Mouse (Mus musculus) liver, embryonic 15.5 days (tissue): ENCODE data around the gene Pde10a. TPM values are rescaled to one million over a fixed set of nuclear protein-coding genes. Genes with fewer than 3 reads are reported as not detected.

Experiments used
- ATAC-seq: fragments of 200-750 bp; cut with Nextera tagmentation; 2 replicates; pipeline ENCODE4 v1.8.0; 2017; ENCODE audit warnings: moderate number of reproducible peaks, mild to moderate bottlenecking, moderate library complexity; ENCODE audit not compliant: insufficient read depth
- H3K27ac ChIP-seq: fragments of 300-500 bp; sonication (generic); replicated peaks from 2 replicates; pipeline ENCODE4 v1.5.1; 2015; ENCODE audit warnings: mild to moderate bottlenecking, inconsistent platforms
- H3K27me3 ChIP-seq: fragments of 300-500 bp; sonication (generic); 2 replicates; pipeline ENCODE4 v1.6.1; 2015; ENCODE audit warnings: mild to moderate bottlenecking, inconsistent platforms
- H3K36me3 ChIP-seq: fragments of 300-500 bp; sonication (generic); replicated peaks from 2 replicates; pipeline ENCODE4 v1.6.1; 2015; ENCODE audit warnings: moderate library complexity, mild to moderate bottlenecking, inconsistent platforms
- H3K4me1 ChIP-seq: fragments of 300-500 bp; sonication (generic); replicated peaks from 2 replicates; pipeline ENCODE4 v1.6.1; 2015; ENCODE audit warnings: inconsistent platforms
- H3K4me2 ChIP-seq: fragments of 300-500 bp; sonication (generic); 2 replicates; pipeline ENCODE4 v1.6.1; 2015; ENCODE audit warnings: moderate library complexity, mild to moderate bottlenecking, inconsistent platforms
- H3K4me3 ChIP-seq: fragments of 300-500 bp; sonication (generic); replicated peaks from 2 replicates; pipeline ENCODE4 v1.5.1; 2015; ENCODE audit warnings: mild to moderate bottlenecking, inconsistent platforms
- H3K9ac ChIP-seq: fragments of 300-500 bp; sonication (generic); 2 replicates; pipeline ENCODE4 v1.6.1; 2015; ENCODE audit warnings: moderate library complexity, mild to moderate bottlenecking, inconsistent platforms
- H3K9me3 ChIP-seq: fragments of 300-500 bp; sonication (generic); replicated peaks from 2 replicates; pipeline ENCODE4 v1.6.1; 2016; ENCODE audit warnings: inconsistent platforms
- WGBS: fragments of 180-500 bp; shearing (Covaris S2); methylation state at CpG from one replicate; pipeline ENCODE4 v1.1.7; 2015; ENCODE audit warnings: mixed read lengths; ENCODE audit not compliant: insufficient replicate concordance; 5-methylcytosine and 5-hydroxymethylcytosine counted together
- polyA plus RNA-seq: library from polyadenylated mRNA; unstranded; fragments of >200 nt; fragmentation: Nextera tagmentation; extraction: Ambion mirVana; gene quantifications from 2 replicates; pipeline ENCODE4 v1.2.1, GENCODE M21; 2015

Gene Pde10a
- polyA plus RNA-seq, 1 experiment from 2014 or later, result 0.67 TPM

DNA sequence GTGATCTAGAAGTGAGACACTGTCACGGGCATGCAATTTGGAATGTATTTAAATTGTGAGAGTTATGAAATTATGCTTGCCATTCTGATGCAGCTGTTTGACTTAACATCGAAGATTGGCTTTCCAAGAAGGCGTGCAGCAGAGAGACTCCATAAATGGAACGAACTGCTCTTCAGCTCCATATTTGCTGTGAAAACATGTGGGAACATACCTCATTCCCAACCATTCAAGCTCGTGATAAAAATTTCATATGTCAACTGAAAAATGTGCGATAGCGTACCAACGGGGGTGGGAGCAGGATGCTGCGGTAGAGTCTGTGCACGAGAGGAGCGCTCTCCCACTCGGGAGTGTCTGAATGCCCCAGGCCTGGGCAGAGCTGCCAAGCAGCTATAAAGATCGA lies 293.5 kb downstream of the Pde10a start:
- no peak overlapping the region for H3K9ac ChIP-seq
- H3K27ac ChIP-seq, result no peak overlapping the region
- no peak for ATAC-seq
- no peak overlapping the region for H3K4me2 ChIP-seq
- H3K9me3 ChIP-seq, result no peaks in the 10 kb centered on the region
- H3K27me3 ChIP-seq, result peaks cover 4% of the 10 kb centered on the region; the same call in 1 of the 2 replicates
- no peak overlapping the region for H3K4me3 ChIP-seq
- WGBS, result 73% methylated on average over 13 of the region's 13 CpGs
- no peaks in the 10 kb centered on the region for H3K4me1 ChIP-seq
- no peaks in the 10 kb centered on the region for H3K36me3 ChIP-seq

DNA sequence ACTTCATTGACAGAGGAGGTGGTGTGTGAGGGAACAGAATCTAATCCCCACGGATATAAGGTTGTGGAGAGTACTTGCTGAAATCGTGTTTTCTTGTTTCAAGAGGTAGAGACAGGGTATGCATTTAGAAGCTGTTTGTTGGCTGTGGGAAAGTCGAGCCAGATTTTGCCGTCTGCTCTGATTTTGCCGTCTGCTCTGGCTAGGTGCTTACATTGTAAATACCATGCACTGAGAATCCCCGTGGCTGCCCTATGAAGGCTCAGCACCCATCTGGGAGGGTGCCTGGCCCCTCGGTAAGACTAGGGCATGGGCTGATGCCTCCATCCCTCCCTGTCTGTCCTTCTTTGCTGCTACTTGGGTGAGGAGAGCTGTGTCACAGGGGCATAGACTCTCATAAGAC lies 298.4 kb downstream of the Pde10a start:
- H3K9me3 ChIP-seq, result no peaks in the 10 kb centered on the region
- no peaks in the 10 kb centered on the region for H3K36me3 ChIP-seq
- no peak overlapping the region for H3K27ac ChIP-seq
- H3K9ac ChIP-seq, result no peak overlapping the region
- H3K27me3 ChIP-seq, result peaks cover 10% of the 10 kb centered on the region; the same call in 1 of the 2 replicates
- H3K4me2 ChIP-seq, result no peak overlapping the region
- H3K4me3 ChIP-seq, result no peak overlapping the region
- WGBS, result 46% methylated on average over 7 of the region's 7 CpGs
- no peak for ATAC-seq
- H3K4me1 ChIP-seq, result no peaks in the 10 kb centered on the region

DNA sequence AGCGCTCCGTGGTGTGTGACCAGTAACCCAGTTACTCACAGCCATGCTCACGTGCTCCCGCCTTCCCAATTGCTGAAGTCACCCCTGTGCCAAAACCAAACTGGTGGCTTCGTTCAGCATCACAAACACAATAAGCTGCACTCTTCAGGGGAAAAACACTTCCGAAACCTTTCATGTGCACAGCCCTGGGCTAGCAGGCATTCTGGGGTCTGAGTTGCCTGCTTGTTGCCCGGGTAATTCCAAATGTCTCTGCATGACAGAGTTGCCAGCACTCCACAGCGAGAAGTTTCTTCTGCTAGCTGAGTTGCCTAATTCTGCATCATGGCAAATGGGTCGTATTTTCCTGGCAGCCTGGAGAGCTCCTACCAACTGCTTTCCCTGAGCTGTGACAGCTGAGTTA lies 302.0 kb downstream of the Pde10a start:
- H3K27me3 ChIP-seq, result 0 out of 2 replicates have a peak, but pooled peaks cover 6% of the 10 kb centered on the region
- H3K9me3 ChIP-seq, result no peaks in the 10 kb centered on the region
- no peaks in the 10 kb centered on the region for H3K36me3 ChIP-seq
- no peak overlapping the region for H3K27ac ChIP-seq
- no peak for ATAC-seq
- H3K4me3 ChIP-seq, result no peak overlapping the region
- WGBS, result 66% methylated on average over 9 of the region's 9 CpGs
- no peak overlapping the region for H3K9ac ChIP-seq
- no peaks in the 10 kb centered on the region for H3K4me1 ChIP-seq
- no peak overlapping the region for H3K4me2 ChIP-seq

DNA sequence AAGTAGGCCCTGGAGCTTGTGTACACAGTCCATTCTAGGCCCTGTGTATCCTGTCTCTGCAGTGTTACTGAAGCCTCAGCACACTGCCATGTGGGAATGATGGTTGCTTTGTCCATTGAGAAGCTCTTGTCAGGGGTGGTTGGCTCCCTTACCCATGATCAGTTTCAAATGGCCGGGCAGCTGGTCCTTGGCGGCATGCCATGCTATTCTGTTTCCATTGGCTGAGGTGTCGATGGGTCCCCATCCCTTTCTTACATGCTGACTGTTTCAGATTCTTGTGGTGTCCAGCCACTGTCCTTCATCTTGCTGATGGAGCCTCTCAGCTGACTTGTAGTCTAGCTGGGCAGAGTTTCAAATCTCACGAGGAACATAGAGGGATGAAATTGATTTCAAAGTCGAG lies 305.8 kb downstream of the Pde10a start:
- 62% methylated on average over 5 of the region's 5 CpGs for WGBS
- Histone ChIP-seq H3K27ac (no peak overlapping the region), H3K36me3 (no peaks in the 10 kb centered on the region), H3K4me2 (no peak overlapping the region), H3K9ac (no peak overlapping the region), H3K27me3 (0 out of 2 replicates have a peak, but pooled peaks cover 6% of the 10 kb centered on the region), H3K4me1 (no peaks in the 10 kb centered on the region), H3K4me3 (no peak overlapping the region), H3K9me3 (no peaks in the 10 kb centered on the region)
- ATAC-seq, result no peak

DNA sequence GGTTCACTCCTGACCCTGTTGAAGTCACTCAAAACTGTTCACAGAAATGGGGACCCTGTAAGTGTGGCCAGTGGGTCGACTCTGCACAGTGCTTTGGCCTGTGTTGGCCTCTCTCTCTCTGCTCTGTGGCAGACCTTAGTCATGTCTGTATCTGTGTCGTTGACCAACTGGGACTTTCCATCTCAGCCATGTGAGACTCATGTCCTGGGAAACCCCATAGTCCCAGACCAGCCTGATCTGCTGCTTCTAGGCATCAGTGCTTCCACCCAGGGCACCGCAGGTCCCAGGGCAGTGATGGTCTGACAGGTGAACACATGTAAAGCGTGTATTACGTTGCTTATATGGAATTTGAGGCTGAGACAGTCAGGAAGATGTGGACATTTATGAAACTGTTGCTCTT lies 311.1 kb downstream of the Pde10a start:
- H3K9ac ChIP-seq, result no peak overlapping the region
- no peaks in the 10 kb centered on the region for H3K36me3 ChIP-seq
- ATAC-seq, result no peak
- H3K4me2 ChIP-seq, result no peak overlapping the region
- no peak overlapping the region for H3K4me3 ChIP-seq
- WGBS, result 64% methylated on average over 5 of the region's 5 CpGs
- H3K27me3 ChIP-seq, result no peaks in the 10 kb centered on the region
- no peak overlapping the region for H3K27ac ChIP-seq
- no peaks in the 10 kb centered on the region for H3K4me1 ChIP-seq
- H3K9me3 ChIP-seq, result no peaks in the 10 kb centered on the region

DNA sequence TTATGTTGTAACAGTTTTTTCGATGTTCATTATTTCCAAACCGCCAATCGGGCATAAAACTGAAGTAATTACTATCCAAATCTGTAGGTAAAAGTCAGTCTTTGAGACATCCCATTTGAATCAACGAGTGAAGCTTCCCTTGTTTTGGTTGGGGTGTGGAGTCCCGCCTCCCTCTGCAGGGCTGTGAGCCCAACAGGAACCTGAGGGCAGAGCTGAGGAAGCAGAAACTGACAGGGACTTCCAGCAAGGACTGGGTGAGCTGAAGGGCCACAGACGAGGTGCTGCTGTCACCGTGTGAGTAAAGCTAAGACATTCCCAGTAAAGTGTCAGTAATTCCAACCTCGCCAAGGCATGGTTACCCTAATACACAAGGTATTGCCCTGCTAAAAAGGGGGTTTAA lies 313.1 kb downstream of the Pde10a start:
- Histone ChIP-seq H3K9ac (no peak overlapping the region), H3K4me1 (peaks cover 4% of the 10 kb centered on the region; the same call in 1 of the 2 replicates), H3K4me2 (no peak overlapping the region), H3K9me3 (no peaks in the 10 kb centered on the region), H3K27me3 (no peaks in the 10 kb centered on the region), H3K4me3 (no peak overlapping the region), H3K36me3 (no peaks in the 10 kb centered on the region), H3K27ac (no peak overlapping the region)
- no peak for ATAC-seq
- WGBS, result 28% methylated on average over 8 of the region's 8 CpGs

DNA sequence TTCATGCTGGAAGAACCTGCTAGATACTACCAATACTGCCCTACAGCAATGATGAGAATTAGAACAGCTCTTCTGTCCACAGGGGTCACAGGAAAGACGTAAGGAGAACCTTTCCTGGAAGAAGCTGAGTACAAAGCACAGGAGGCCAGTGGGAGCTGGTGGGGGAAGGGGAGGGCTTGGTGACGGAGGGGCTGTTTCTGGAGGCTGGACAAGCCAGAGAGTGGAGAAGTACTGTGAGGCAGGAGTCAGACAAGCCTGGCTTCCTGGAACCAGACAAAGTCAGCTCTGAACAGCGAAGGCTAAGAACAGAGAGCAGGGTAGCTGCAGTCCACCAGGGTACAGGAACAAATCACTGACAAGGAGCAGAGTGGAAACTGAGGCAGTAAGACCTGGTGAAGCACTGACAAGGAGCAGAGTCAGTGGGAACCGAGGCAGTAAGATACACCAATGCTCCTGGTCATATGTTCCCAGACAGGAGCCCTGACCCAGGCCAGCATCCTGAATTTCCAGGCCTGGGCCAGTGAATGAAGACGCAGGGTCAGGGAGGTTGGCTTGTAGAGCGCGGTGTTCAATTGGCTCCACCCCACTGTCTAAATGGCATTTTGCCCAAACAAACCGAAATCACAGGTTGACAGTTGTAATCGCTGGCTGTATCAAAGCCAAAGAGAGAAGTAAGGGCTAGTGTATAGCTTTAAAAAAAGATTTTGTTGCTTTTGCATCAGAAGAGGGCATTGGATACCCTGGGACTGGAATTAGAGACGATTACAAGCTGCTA lies 314.3 kb downstream of the Pde10a start:
- WGBS, result 58% methylated on average over 10 of the region's 10 CpGs
- H3K4me2 ChIP-seq, result no peak overlapping the region
- no peak overlapping the region for H3K9ac ChIP-seq
- no peaks in the 10 kb centered on the region for H3K36me3 ChIP-seq
- H3K4me3 ChIP-seq, result no peak overlapping the region
- ATAC-seq, result no peak
- peaks cover 4% of the 10 kb centered on the region; the same call in 1 of the 2 replicates for H3K4me1 ChIP-seq
- no peaks in the 10 kb centered on the region for H3K27me3 ChIP-seq
- no peaks in the 10 kb centered on the region for H3K9me3 ChIP-seq
- no peak overlapping the region for H3K27ac ChIP-seq

DNA sequence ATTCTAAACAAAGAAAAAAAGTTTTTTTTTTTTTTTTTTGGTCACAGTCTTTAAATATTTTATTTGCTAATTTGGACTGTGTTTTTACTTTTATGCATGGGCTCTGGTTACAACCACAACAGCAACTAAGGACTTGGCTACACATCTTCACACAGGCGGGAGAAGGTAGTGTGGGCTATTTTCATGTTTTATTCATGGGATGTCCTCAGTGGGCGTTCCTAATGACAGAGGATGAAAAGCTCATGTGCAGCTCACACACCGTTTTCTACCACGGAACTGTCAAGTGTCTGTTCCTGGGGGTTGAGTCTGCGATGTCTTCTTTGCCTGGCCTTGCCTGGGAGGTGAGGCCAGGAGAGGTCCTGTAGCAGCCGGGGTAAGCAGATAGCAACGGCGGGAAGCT lies 315.9 kb downstream of the Pde10a start:
- 54% methylated on average over 8 of the region's 8 CpGs for WGBS
- no peak overlapping the region for H3K27ac ChIP-seq
- H3K9me3 ChIP-seq, result no peaks in the 10 kb centered on the region
- H3K36me3 ChIP-seq, result no peaks in the 10 kb centered on the region
- H3K27me3 ChIP-seq, result no peaks in the 10 kb centered on the region
- ATAC-seq, result no peak
- no peak overlapping the region for H3K4me3 ChIP-seq
- peaks cover 4% of the 10 kb centered on the region; the same call in 1 of the 2 replicates for H3K4me1 ChIP-seq
- no peak overlapping the region for H3K4me2 ChIP-seq
- no peak overlapping the region for H3K9ac ChIP-seq

DNA sequence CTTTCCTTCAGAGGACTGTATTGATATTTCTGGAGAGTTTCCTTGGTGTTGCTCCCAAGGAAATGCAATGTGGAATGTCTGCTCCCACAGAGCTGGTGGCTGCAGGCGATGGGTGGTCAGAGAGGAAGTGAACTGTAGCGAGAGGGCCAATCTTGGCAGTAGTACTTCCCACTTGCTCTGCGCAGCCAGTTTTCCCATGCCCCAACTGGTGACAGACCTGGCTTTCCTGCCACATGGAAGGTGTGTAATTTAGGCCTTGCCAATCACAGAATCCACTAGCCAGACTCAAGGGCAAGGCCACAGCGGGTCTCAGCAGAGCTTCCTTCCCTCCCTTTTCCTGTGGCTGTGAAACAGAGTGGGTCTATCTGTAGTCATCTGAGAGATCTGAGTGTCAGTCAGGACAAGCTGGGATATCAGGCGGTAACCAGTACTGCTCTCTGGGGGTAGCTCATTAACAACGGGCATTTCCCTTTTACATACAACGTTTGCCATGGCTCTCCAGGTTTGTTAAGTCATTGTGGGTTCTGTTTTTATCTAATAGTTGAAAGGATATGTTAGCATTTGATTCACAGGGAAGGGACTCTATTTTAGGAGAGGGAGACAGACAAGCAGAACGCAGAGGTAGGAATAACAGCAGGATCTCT lies 316.8 kb downstream of the Pde10a start:
- no peak for ATAC-seq
- Histone ChIP-seq H3K9ac (no peak overlapping the region), H3K9me3 (no peaks in the 10 kb centered on the region), H3K4me2 (no peak overlapping the region), H3K4me1 (peaks cover 4% of the 10 kb centered on the region; the same call in 1 of the 2 replicates), H3K27ac (no peak overlapping the region), H3K4me3 (no peak overlapping the region), H3K27me3 (no peaks in the 10 kb centered on the region), H3K36me3 (no peaks in the 10 kb centered on the region)
- 25% methylated on average over 8 of the region's 8 CpGs for WGBS

DNA sequence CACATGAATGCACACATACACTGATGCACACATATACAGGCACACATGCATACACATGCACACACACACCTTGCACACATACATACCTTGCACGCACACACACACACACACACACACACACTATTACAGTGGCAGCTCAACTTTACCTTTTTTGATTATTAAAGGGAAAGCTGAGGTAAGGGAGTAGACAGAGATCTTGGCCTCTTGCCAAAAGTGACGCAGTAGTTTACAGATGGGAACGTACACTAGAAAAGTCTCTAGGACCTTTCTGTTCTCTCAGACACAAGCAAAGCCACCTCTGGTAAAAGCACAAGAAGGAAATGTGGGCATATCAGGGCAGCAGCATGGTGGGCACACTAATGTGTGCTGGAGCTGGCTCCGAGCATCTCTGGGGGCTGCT lies 317.5 kb downstream of the Pde10a start:
- H3K9ac ChIP-seq, result no peak overlapping the region
- no peak for ATAC-seq

DNA sequence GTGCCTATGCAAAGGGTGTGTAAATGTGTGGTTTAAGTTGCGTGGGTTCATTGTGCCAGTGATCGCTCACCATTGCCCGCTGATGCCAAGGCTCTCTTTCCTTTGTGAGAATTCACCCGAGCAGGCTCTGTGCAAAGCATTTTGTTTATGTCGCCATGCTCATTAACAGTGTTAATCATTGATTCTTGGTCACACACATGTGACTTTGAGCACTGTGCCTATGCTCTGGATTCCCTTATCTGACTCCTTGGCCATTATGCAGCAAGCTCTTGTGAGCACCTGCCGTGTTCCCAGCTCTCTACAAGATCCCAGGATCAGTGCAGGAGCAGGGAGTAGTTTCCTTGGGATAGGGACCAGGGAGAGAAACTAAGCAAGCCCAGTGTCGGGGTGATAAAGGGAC lies 318.8 kb downstream of the Pde10a start:
- 61% methylated on average over 7 of the region's 7 CpGs for WGBS
- Histone ChIP-seq H3K27me3 (no peaks in the 10 kb centered on the region), H3K9me3 (no peaks in the 10 kb centered on the region), H3K4me3 (no peak overlapping the region), H3K4me2 (no peak overlapping the region), H3K36me3 (no peaks in the 10 kb centered on the region), H3K9ac (no peak overlapping the region), H3K27ac (no peak overlapping the region), H3K4me1 (peaks cover 4% of the 10 kb centered on the region; the same call in 1 of the 2 replicates)
- ATAC-seq, result no peak

More for the DNA sequence above, 317.5 kb downstream of the Pde10a start:
- no peak overlapping the region for H3K4me2 ChIP-seq
- no peaks in the 10 kb centered on the region for H3K36me3 ChIP-seq
- WGBS, result 43% methylated on average over 4 of the region's 4 CpGs
- no peaks in the 10 kb centered on the region for H3K27me3 ChIP-seq
- no peak overlapping the region for H3K27ac ChIP-seq
- H3K4me1 ChIP-seq, result peaks cover 4% of the 10 kb centered on the region; the same call in 1 of the 2 replicates
- H3K4me3 ChIP-seq, result no peak overlapping the region
- no peaks in the 10 kb centered on the region for H3K9me3 ChIP-seq
